8 mouse cellular contexts compared by ENCODE assay signal in genomic region chr12:79503582-79504515, GRCm38 (mm10).
DNase-seq lines count a peak whose midpoint lies in the region; ATAC-seq and TF ChIP-seq lines count a peak whose summit lies in the region.

No protein-coding gene starts in this region.

- no peak overlapping the region for H3K9ac ChIP-seq in heart, embryonic 12.5 days
- H3K9ac ChIP-seq in hindbrain, embryonic 16.5 days (ENCODE audit: low read depth, low read length): no peak overlapping the region
- no peak overlapping the region for H3K9ac ChIP-seq in liver, postnatal 0 days (replicated peaks)

- peaks cover 28% of the 10 kb centered on the region for H3K4me1 ChIP-seq in heart, embryonic 12.5 days (replicated peaks)
- peaks cover 10% of the 10 kb centered on the region for H3K4me1 ChIP-seq in hindbrain, embryonic 16.5 days (ENCODE audit: control insufficient read depth, insufficient read depth, low read depth, low read length)
- H3K4me1 ChIP-seq in liver, postnatal 0 days (ENCODE audit: insufficient read depth): peaks cover 9% of the 10 kb centered on the region

- ATAC-seq in heart, embryonic 12.5 days (ENCODE audit: insufficient number of reproducible peaks, low FRiP score): no peak
- ATAC-seq in hindbrain, embryonic 16.5 days: peak; percentile 96
- peak; percentile 84 for ATAC-seq in liver, postnatal 0 days

- 72% methylated on average over 3 of the region's 3 CpGs for WGBS in heart, embryonic 12.5 days
- 69% methylated on average over 3 of the region's 3 CpGs for WGBS in hindbrain, embryonic 16.5 days
- 72% methylated on average over 3 of the region's 3 CpGs for WGBS in liver, postnatal 0 days (ENCODE audit: insufficient replicate concordance)

- H3K9me3 ChIP-seq in heart, embryonic 12.5 days (replicated peaks): no peaks in the 10 kb centered on the region
- no peaks in the 10 kb centered on the region for H3K9me3 ChIP-seq in hindbrain, embryonic 16.5 days (ENCODE audit: control insufficient read depth, low read length)
- H3K9me3 ChIP-seq in liver, postnatal 0 days (ENCODE audit: low read length): no peaks in the 10 kb centered on the region

- H3K27ac ChIP-seq in heart, embryonic 12.5 days (ENCODE audit: poor library complexity, severe bottlenecking): peak overlapping the region; percentile 19; the same call in 1 of the 2 replicates
- H3K27ac ChIP-seq in hindbrain, embryonic 16.5 days (ENCODE audit: low read depth, low read length): peak overlapping the region; percentile 59
- peak overlapping the region; percentile 88 for H3K27ac ChIP-seq in liver, postnatal 0 days (ENCODE audit: low read depth)

- no peak overlapping the region for H3K4me2 ChIP-seq in heart, embryonic 12.5 days
- no peak overlapping the region for H3K4me2 ChIP-seq in hindbrain, embryonic 16.5 days (ENCODE audit: low read length)
- no peak overlapping the region for H3K4me2 ChIP-seq in liver, postnatal 0 days (ENCODE audit: low read depth, low read length)

- no peak for DNase-seq in heart, adult 9 months (ENCODE audit: low spot score in 2 of 2)
- peak; percentile 88 for DNase-seq in embryo, embryonic 10 days (ENCODE audit: low spot score)
- DNase-seq in liver, postnatal 0 days: peak; percentile 25
- DNase-seq in frontal cortex, postnatal 25 days (ENCODE audit: low spot score in 2 of 2): no peak
- DNase-seq in thymus, postnatal 25 days: no peak
- no peak for DNase-seq in thymus, postnatal 10 days (ENCODE audit: low spot score in 2 of 2)

- no peaks in the 10 kb centered on the region for H3K36me3 ChIP-seq in heart, embryonic 12.5 days
- H3K36me3 ChIP-seq in hindbrain, embryonic 16.5 days (ENCODE audit: control insufficient read depth, insufficient read depth, low read length): no peaks in the 10 kb centered on the region
- no peaks in the 10 kb centered on the region for H3K36me3 ChIP-seq in liver, postnatal 0 days (replicated peaks; ENCODE audit: insufficient read depth, low read length)

- no peak overlapping the region for H3K4me3 ChIP-seq in heart, embryonic 12.5 days
- no peak overlapping the region for H3K4me3 ChIP-seq in hindbrain, embryonic 16.5 days (ENCODE audit: low read length)
- no peak overlapping the region for H3K4me3 ChIP-seq in liver, postnatal 0 days (ENCODE audit: low read depth, low read length)

- no peaks in the 10 kb centered on the region for H3K27me3 ChIP-seq in heart, embryonic 12.5 days (replicated peaks)
- H3K27me3 ChIP-seq in hindbrain, embryonic 16.5 days (replicated peaks; ENCODE audit: control insufficient read depth, insufficient read depth, low read length): no peaks in the 10 kb centered on the region
- H3K27me3 ChIP-seq in liver, postnatal 0 days (ENCODE audit: insufficient read depth, low read length): no peaks in the 10 kb centered on the region

- TF ChIP-seq CTCF in liver, postnatal 0 days (IDR thresholded peaks at IDR 0.05; ENCODE audit: low read depth): no peak

- peak; percentile 40 for TF ChIP-seq EP300 in liver, postnatal 0 days (IDR thresholded peaks at IDR 0.05; ENCODE audit: low read depth)

Comparison
In these comparisons a context has a peak if more than half of its experiments do, and no peak if none do; other contexts are left out.
1. H3K27ac ChIP-seq: peak in every context shown above with its lines; median percentile 88 in liver, postnatal 0 days; 59 in hindbrain, embryonic 16.5 days; 19 in heart, embryonic 12.5 days.
2. DNase-seq: peak in embryo, embryonic 10 days (single experiment) and liver, postnatal 0 days (single experiment); none in heart, adult 9 months (0 of 2), frontal cortex, postnatal 25 days (0 of 2), thymus, postnatal 25 days (single experiment) and thymus, postnatal 10 days (0 of 2).